Mouse (Mus musculus) C2C12 (cell line): ENCODE results near the gene Atg13. TPM values are rescaled to one million over a fixed set of nuclear protein-coding genes. Genes with fewer than 3 reads are reported as not detected.
"Not testable (repeated sequence)": the region's sequence is repeated elsewhere in the genome, so short reads cannot be mapped to it uniquely, and the experiment has no call there.

ENCODE experiments used
- H3K27me3 ChIP-seq: one replicate; pipeline ENCODE4 v1.6.1; 2011; ENCODE audit not compliant: control insufficient read depth, insufficient read depth, insufficient read length
- H3K36me3 ChIP-seq: one replicate; pipeline ENCODE4 v1.6.1; 2011; ENCODE audit not compliant: control insufficient read depth, insufficient read depth
- H3K4me3 ChIP-seq: one replicate; pipeline ENCODE4 v1.5.1; 2011; ENCODE audit warnings: mild to moderate bottlenecking, control low read depth; ENCODE audit not compliant: poor library complexity, insufficient read depth, severe bottlenecking
- H3K79me2 ChIP-seq: one replicate; pipeline ENCODE4 v1.6.1; 2011; ENCODE audit not compliant: control insufficient read depth, insufficient read depth
- H3K79me3 ChIP-seq: one replicate; pipeline ENCODE4 v1.6.1; 2011; ENCODE audit warnings: low read depth, control low read depth
- H3ac ChIP-seq: one replicate; pipeline ENCODE3; 2011; ENCODE audit warnings: low read depth; ENCODE audit not compliant: control insufficient read depth, insufficient read length
- CEBPB ChIP-seq: IDR thresholded peaks from one replicate; pipeline ENCODE4 v1.6.1; 2011; ENCODE audit warnings: low read depth, mild to moderate bottlenecking, control low read depth, moderate library complexity
- CTCF ChIP-seq: IDR thresholded peaks from one replicate; pipeline ENCODE4 v1.5.1; 2011; ENCODE audit not compliant: control insufficient read depth, insufficient read depth, insufficient read length
- FOSL1 ChIP-seq: IDR thresholded peaks from one replicate; pipeline ENCODE4 v1.8.0; 2011; ENCODE audit warnings: mild to moderate bottlenecking, low read length; ENCODE audit not compliant: poor library complexity, insufficient read depth, severe bottlenecking
- MAX ChIP-seq: IDR thresholded peaks from one replicate; pipeline ENCODE4 v1.6.1; 2011; ENCODE audit warnings: mild to moderate bottlenecking, control low read depth
- MYOD1 ChIP-seq: IDR thresholded peaks from one replicate; pipeline ENCODE4 v1.6.1; 2011; ENCODE audit warnings: low read depth; ENCODE audit not compliant: control insufficient read depth, insufficient read length
- MYOG ChIP-seq: IDR thresholded peaks from one replicate; pipeline ENCODE4 v1.6.1; 2011; ENCODE audit not compliant: control insufficient read depth, insufficient read length; ENCODE audit errors: extremely low read depth
- USF1 ChIP-seq: IDR thresholded peaks from one replicate; pipeline ENCODE4 v1.6.1; 2011; ENCODE audit warnings: low read depth, mild to moderate bottlenecking, control low read depth, moderate library complexity
- polyA plus RNA-seq: library from polyadenylated mRNA; unstranded; fragments of >200 nt; fragmentation: generic; extraction: Trizol; gene quantifications from one replicate; pipeline ENCODE4 v1.2.1, GENCODE M21; 2012; ENCODE audit warnings: missing spikeins

Atg13 gene
- polyA plus RNA-seq, 1 experiment = 12.9 TPM

DNA sequence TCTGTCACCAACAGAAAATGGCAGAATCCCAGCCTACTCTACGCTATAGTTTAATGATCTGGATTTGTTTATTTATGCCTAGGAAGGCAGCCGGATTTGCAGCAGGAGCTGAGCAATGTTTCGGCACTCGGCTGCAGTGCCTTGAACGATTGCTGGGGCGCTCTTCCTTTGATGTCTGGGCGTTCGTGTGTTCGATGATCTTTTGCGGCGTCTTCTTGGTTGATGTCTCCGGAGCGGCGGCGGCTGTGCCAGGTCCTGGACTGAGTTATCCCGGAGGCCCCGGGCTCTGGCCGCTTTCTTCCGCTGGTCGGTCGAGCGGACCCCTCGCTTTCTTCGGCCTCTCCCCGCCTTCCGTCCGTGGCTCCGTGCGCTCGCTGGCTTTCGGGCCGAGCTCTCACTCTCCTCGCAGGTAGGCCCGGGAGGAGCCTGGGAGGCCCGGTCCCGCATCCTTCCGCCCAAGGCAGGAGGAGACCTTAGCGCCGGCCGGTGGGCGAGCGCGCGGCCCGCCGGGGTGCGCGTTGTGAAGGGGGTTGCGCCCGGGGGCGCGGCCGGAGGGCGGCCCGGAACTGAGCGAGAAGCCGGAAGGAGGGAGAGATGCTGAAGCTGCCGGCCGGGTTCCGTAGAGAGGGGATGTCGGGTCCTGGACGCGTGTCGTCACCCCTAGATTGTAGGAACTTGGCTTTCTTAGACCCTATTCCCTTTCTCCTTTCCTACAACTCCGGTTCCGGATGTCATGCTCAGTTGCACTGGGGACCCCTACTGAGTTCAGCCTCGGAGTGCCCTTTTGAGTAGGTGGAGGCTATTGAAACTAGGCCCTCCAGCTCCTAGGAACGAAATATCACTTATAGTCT, 19.8 kb upstream of the Atg13 start, which contains the start of gene Ambra1:
Gene Ambra1, plus strand, starts transcription at position 164 of the 851 bp plus-strand sequence.
- TF ChIP-seq MAX (peak; percentile 6), FOSL1 (no peak), CEBPB (no peak), USF1 (no peak)
- peaks cover 10% of the 10 kb centered on the region for H3K27me3 ChIP-seq
- peak within 1 kb of the TSS; percentile 89 for H3K4me3 ChIP-seq
- H3K36me3 ChIP-seq = no peaks in the 10 kb centered on the region
- H3K79me2 ChIP-seq = peaks cover 53% of the 10 kb centered on the region
- H3K79me3 ChIP-seq = peaks cover 44% of the 10 kb centered on the region
- peak within 1 kb of the TSS; percentile 80 for H3ac ChIP-seq

GRCm38 (mm10) chr2:91729571-91729970, 19.2 kb upstream of the Atg13 start:
- H3K79me2 ChIP-seq = peaks cover 47% of the 10 kb centered on the region
- H3K4me3 ChIP-seq = peak overlapping the region; percentile 89
- H3K36me3 ChIP-seq = no peaks in the 10 kb centered on the region
- H3K79me3 ChIP-seq = peaks cover 38% of the 10 kb centered on the region
- no peak overlapping the region for H3ac ChIP-seq
- peaks cover 10% of the 10 kb centered on the region for H3K27me3 ChIP-seq
- TF ChIP-seq MYOG = no peak
- TF ChIP-seq MAX = no peak
- TF ChIP-seq CEBPB = no peak
- TF ChIP-seq USF1 = no peak
- no peak for TF ChIP-seq MYOD1
- no peak for TF ChIP-seq CTCF
- no peak for TF ChIP-seq FOSL1

GRCm38 (mm10) chr2:91727011-91727410, 16.6 kb upstream of the Atg13 start:
- no peak for TF ChIP-seq CTCF
- TF ChIP-seq MAX = no peak
- no peak for TF ChIP-seq FOSL1
- no peak for TF ChIP-seq CEBPB
- TF ChIP-seq MYOD1 = no peak
- TF ChIP-seq USF1 = no peak
- TF ChIP-seq MYOG = no peak
- no peak overlapping the region for H3ac ChIP-seq
- peaks cover 10% of the 10 kb centered on the region for H3K27me3 ChIP-seq
- H3K4me3 ChIP-seq = no peak overlapping the region
- H3K79me3 ChIP-seq = peaks cover 16% of the 10 kb centered on the region
- peaks cover 22% of the 10 kb centered on the region for H3K79me2 ChIP-seq
- H3K36me3 ChIP-seq = no peaks in the 10 kb centered on the region

- not testable (repeated sequence) for H3K79me2 ChIP-seq, H3ac ChIP-seq, H3K36me3 ChIP-seq, H3K4me3 ChIP-seq, H3K79me3 ChIP-seq
- H3K27me3 ChIP-seq = peaks cover 10% of the 10 kb centered on the region
Observed at GRCm38 (mm10) chr2:91725476-91725875, 15.1 kb upstream of the Atg13 start.

DNA sequence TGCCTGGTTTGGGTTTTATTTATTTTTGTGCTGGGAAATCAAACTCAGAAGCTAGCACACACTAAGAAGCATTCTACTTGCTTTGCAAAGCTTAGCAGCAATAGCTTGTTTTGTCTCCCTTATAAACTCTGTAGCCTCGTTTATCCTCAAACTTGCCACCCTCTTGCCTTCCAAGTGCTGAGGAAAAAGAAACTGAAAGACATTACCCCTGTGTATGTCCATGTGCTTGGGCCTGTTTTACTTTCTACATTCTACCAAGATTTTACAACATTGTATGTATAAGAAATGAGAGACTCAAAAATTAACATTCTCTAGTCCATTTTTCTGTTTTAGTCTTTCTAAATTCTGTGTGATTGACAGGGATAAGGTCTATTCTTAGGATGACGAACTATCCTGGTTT, 14.3 kb upstream of the Atg13 start:
- Histone ChIP-seq H3K27me3 (peaks cover 10% of the 10 kb centered on the region), H3K4me3 (no peak overlapping the region), H3K79me2 (no peaks in the 10 kb centered on the region), H3K79me3 (no peaks in the 10 kb centered on the region), H3K36me3 (no peaks in the 10 kb centered on the region), H3ac (no peak overlapping the region)
- TF ChIP-seq MYOD1 = no peak
- no peak for TF ChIP-seq CEBPB
- TF ChIP-seq USF1 = no peak
- no peak for TF ChIP-seq MAX
- no peak for TF ChIP-seq MYOG
- TF ChIP-seq CTCF = no peak
- no peak for TF ChIP-seq FOSL1

- peaks cover 10% of the 10 kb centered on the region for H3K27me3 ChIP-seq
- no peaks in the 10 kb centered on the region for H3K79me2 ChIP-seq
- H3K4me3 ChIP-seq = no peak overlapping the region
- TF ChIP-seq MYOD1 = no peak
- TF ChIP-seq USF1 = no peak
- no peak for TF ChIP-seq MYOG
- no peak for TF ChIP-seq CTCF
- no peak for TF ChIP-seq CEBPB
- no peak for TF ChIP-seq MAX
- no peak for TF ChIP-seq FOSL1
- H3ac ChIP-seq = no peak overlapping the region
- no peaks in the 10 kb centered on the region for H3K79me3 ChIP-seq
- H3K36me3 ChIP-seq = no peaks in the 10 kb centered on the region
Observed at GRCm38 (mm10) chr2:91723951-91724350, 13.6 kb upstream of the Atg13 start.
